Mouse (Mus musculus) thymus, adult 2 months (tissue): Measurements from ENCODE around the gene Gm20388.

Experiments
- CTCF ChIP-seq: fragments of 200-500 bp; IDR thresholded peaks from 2 replicates; pipeline ENCODE4 v1.5.1; 2012; ENCODE audit warnings: mild to moderate bottlenecking, control low read depth, low read length, moderate library complexity, borderline replicate concordance; ENCODE audit not compliant: control insufficient read depth, poor library complexity, insufficient read depth; ENCODE audit errors: extremely low read depth
- POLR2A ChIP-seq: fragments of 200-500 bp; IDR thresholded peaks from 2 replicates; pipeline ENCODE4 v1.6.1; 2012; ENCODE audit warnings: mild to moderate bottlenecking, low read length, control low read depth, moderate library complexity; ENCODE audit not compliant: control insufficient read depth, poor library complexity, insufficient read depth; ENCODE audit errors: extremely low read depth

DNA sequence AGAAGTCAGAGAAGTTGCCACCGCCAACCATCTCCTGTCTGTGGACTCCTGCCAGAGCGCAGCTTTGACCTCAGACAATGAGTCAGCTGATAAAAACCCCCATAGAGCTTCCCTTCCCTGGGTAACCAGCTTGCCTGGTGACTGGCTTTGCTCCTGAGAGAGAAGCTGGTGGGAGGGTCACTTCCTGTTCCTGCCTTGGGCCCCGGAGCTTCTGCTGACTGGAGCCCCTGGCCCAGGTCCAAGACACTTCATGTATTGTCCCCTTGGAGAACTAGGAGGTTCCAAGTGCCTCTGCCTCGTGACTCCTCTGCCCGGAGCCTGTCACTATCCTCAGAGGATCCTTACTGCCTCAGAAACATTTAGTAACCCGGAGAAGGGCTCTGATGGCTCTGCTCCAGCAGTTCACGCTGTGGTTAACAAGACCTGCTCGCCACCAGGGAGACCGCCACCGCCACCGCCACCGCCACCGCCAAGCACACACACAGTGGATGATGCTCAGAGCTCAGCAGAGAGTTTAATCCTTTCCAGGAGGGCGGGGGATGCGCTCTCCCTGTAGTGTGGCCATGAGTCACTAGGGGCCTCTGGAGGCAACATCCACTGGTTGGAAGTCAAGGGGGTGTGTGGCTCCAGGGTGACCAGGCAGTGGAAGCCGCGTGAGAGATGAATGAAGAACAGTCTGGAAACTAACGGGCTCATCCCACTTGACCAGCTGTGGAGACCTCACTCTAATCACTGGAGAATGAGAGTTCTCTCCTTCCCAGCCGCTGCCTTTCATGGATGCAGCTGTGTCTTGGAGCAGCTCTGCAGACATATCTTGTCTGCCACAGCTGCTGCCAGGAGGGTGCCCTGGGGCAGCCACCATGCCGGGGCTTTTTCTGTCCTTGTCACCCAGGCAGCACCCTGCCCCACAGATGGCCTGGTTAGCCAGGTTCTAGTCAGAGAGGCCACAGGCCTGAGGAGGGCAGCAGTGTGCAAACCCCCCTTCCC is 653.5 kb downstream of the Gm20388 start:
- TF ChIP-seq CTCF (no peak), POLR2A (no peak)
